ENCODE assay signal across 22 mouse cellular contexts in the genomic region with DNA sequence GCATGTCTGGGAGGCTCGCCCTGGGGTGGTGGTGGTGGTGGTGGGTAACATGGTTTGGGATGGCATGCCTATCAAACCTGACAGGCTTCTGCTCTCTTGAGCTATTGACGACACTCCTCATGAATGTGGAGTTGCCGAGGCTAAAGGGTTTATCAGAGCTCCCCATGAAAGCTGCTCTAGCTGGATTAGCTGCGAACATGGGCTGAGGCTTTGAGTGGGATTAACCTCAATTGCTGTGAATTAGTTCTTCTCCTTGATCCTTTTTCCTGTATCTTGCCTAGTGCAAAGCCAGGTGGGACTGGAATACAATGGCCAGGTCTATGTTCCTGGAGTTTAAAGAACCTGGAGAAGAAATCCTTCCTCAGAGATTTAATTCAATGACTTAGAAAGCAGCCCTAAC.
"Had no signal": no experiment of that assay in that cellular context is flagged by ENCODE, and none has a peak within 500 bp of the region (broad histone marks: within the 10 kb centered on the region; RNA-seq: fewer than 3 reads in every experiment).

No protein-coding gene starts in this region.

- H3K4me2 ChIP-seq: heart, embryonic 11.5 days; heart, embryonic 13.5 days; heart, embryonic 15.5 days; hindbrain, embryonic 13.5 days; hindbrain, embryonic 15.5 days; limb, embryonic 12.5 days had no signal

- H3K27me3 ChIP-seq: heart, embryonic 13.5 days; heart, embryonic 15.5 days; hindbrain, embryonic 13.5 days; hindbrain, embryonic 15.5 days; limb, embryonic 12.5 days had no signal

- DNase-seq: gastrocnemius, postnatal 14 days; gastrocnemius, postnatal 36 days; heart, adult 11 months; heart, adult 2 months; heart, postnatal 14 days; heart, postnatal 36 days; kidney, adult 11 months; kidney, adult 2 months; kidney, postnatal 10 days; kidney, postnatal 4 days; liver had no signal

- H3K36me3 ChIP-seq: heart, embryonic 13.5 days; heart, embryonic 15.5 days; hindbrain, embryonic 13.5 days; hindbrain, embryonic 15.5 days; limb, embryonic 10.5 days; limb, embryonic 12.5 days had no signal

- H3K4me3 ChIP-seq: heart, adult 2 months; heart, embryonic 13.5 days; heart, embryonic 15.5 days; hindbrain, embryonic 13.5 days; hindbrain, embryonic 15.5 days; layer of hippocampus, adult 2 months; left cerebral cortex, adult 2 months; limb, embryonic 10.5 days; limb, embryonic 12.5 days had no signal

- H3K27ac ChIP-seq: heart, adult 2 months; heart, embryonic 13.5 days; heart, embryonic 15.5 days; hindbrain, embryonic 13.5 days; hindbrain, embryonic 15.5 days; hindbrain, postnatal 0 days; layer of hippocampus, adult 2 months; left cerebral cortex, adult 2 months; limb, embryonic 10.5 days; limb, embryonic 12.5 days had no signal

- H3K9ac ChIP-seq: heart, embryonic 13.5 days; heart, embryonic 15.5 days; hindbrain, embryonic 13.5 days; hindbrain, embryonic 15.5 days; limb, embryonic 12.5 days had no signal

- H3K4me1 ChIP-seq: heart, embryonic 13.5 days; heart, embryonic 15.5 days; hindbrain, embryonic 13.5 days; hindbrain, embryonic 15.5 days; limb, embryonic 10.5 days; limb, embryonic 12.5 days had no signal

- ATAC-seq: hindbrain, postnatal 0 days; intestine, embryonic 16.5 days had no signal

- H3K9me3 ChIP-seq: heart, embryonic 13.5 days; heart, embryonic 15.5 days; hindbrain, embryonic 13.5 days; hindbrain, embryonic 15.5 days; limb, embryonic 10.5 days; limb, embryonic 12.5 days had no signal
